Mouse (Mus musculus): ENCODE measurements at regions not wholly inside any gene's neighbourhood (a gene's known extent, or its start where the extent isn't known, plus 50 kb on each side); places are given as distances from the start of the nearest gene placed in this dataset.

GRCm38 (mm10) chr15:13455560-13456219, 282.2 kb upstream of the Cdh6 start:
- Histone ChIP-seq H3K36me3 (no peaks in the 10 kb centered on the region), H3K4me2 (replicated peaks) (no peak overlapping the region), H3K9ac (no peak overlapping the region), H3K9me3 (no peaks in the 10 kb centered on the region), H3K4me1 (replicated peaks) (no peaks in the 10 kb centered on the region), H3K4me3 (replicated peaks) (no peak overlapping the region), H3K27me3 (replicated peaks) (no peaks in the 10 kb centered on the region), H3K27ac (no peak overlapping the region)
- 71% methylated on average over 8 of the region's 8 CpGs for WGBS
- no peak for ATAC-seq

- Histone ChIP-seq H3K4me3 (replicated peaks) (no peak overlapping the region), H3K27me3 (replicated peaks) (no peaks in the 10 kb centered on the region), H3K9ac (no peak overlapping the region), H3K9me3 (no peaks in the 10 kb centered on the region), H3K36me3 (no peaks in the 10 kb centered on the region), H3K4me1 (replicated peaks) (no peaks in the 10 kb centered on the region), H3K4me2 (replicated peaks) (no peak overlapping the region), H3K27ac (no peak overlapping the region)
- 90% methylated on average over 5 of the region's 5 CpGs for WGBS
- ATAC-seq, result no peak
Measured at GRCm38 (mm10) chr15:13450385-13450784, 276.9 kb upstream of the Cdh6 start.

GRCm38 (mm10) chr15:13434608-13435007, 261.1 kb upstream of the Cdh6 start:
- ATAC-seq, result no peak
- H3K27ac ChIP-seq, result no peak overlapping the region
- 53% methylated on average over 1 of the region's 1 CpGs for WGBS
- no peaks in the 10 kb centered on the region for H3K9me3 ChIP-seq
- H3K9ac ChIP-seq, result no peak overlapping the region
- no peaks in the 10 kb centered on the region for H3K36me3 ChIP-seq
- H3K4me2 ChIP-seq (replicated peaks), result no peak overlapping the region
- H3K4me3 ChIP-seq (replicated peaks), result no peak overlapping the region
- H3K27me3 ChIP-seq (replicated peaks), result no peaks in the 10 kb centered on the region
- no peaks in the 10 kb centered on the region for H3K4me1 ChIP-seq (replicated peaks)

GRCm38 (mm10) chr15:13432971-13433370, 259.5 kb upstream of the Cdh6 start:
- no peaks in the 10 kb centered on the region for H3K4me1 ChIP-seq (replicated peaks)
- H3K9ac ChIP-seq, result no peak overlapping the region
- H3K27me3 ChIP-seq (replicated peaks), result no peaks in the 10 kb centered on the region
- H3K36me3 ChIP-seq, result no peaks in the 10 kb centered on the region
- H3K4me2 ChIP-seq (replicated peaks), result no peak overlapping the region
- no peak for ATAC-seq
- no peak overlapping the region for H3K27ac ChIP-seq
- WGBS, result 91% methylated on average over 2 of the region's 2 CpGs
- no peak overlapping the region for H3K4me3 ChIP-seq (replicated peaks)
- H3K9me3 ChIP-seq, result no peaks in the 10 kb centered on the region

GRCm38 (mm10) chr15:13419616-13420015, 246.1 kb upstream of the Cdh6 start:
- no peak overlapping the region for H3K4me2 ChIP-seq (replicated peaks)
- WGBS, result 20% methylated on average over 3 of the region's 3 CpGs
- no peak for ATAC-seq

GRCm38 (mm10) chr15:13410065-13410688, 236.7 kb upstream of the Cdh6 start:
- Histone ChIP-seq H3K4me2 (replicated peaks) (no peak overlapping the region), H3K4me1 (replicated peaks) (no peaks in the 10 kb centered on the region), H3K9me3 (no peaks in the 10 kb centered on the region), H3K36me3 (no peaks in the 10 kb centered on the region), H3K9ac (no peak overlapping the region), H3K27ac (no peak overlapping the region), H3K27me3 (replicated peaks) (no peaks in the 10 kb centered on the region), H3K4me3 (replicated peaks) (no peak overlapping the region)
- ATAC-seq, result no peak
- WGBS, result 63% methylated on average over 11 of the region's 11 CpGs

More at GRCm38 (mm10) chr15:13419616-13420015, 246.1 kb upstream of the Cdh6 start:
- Histone ChIP-seq H3K9me3 (no peaks in the 10 kb centered on the region), H3K9ac (no peak overlapping the region), H3K27ac (no peak overlapping the region), H3K4me1 (replicated peaks) (no peaks in the 10 kb centered on the region), H3K27me3 (replicated peaks) (no peaks in the 10 kb centered on the region), H3K4me3 (replicated peaks) (no peak overlapping the region), H3K36me3 (no peaks in the 10 kb centered on the region)

- Histone ChIP-seq H3K9me3 (no peaks in the 10 kb centered on the region), H3K9ac (no peak overlapping the region), H3K4me3 (replicated peaks) (no peak overlapping the region), H3K4me1 (replicated peaks) (no peaks in the 10 kb centered on the region), H3K36me3 (no peaks in the 10 kb centered on the region), H3K27me3 (replicated peaks) (no peaks in the 10 kb centered on the region), H3K27ac (no peak overlapping the region), H3K4me2 (replicated peaks) (no peak overlapping the region)
- 64% methylated on average over 6 of the region's 6 CpGs for WGBS
- ATAC-seq, result no peak
Measured at GRCm38 (mm10) chr15:13393155-13393554, 219.7 kb upstream of the Cdh6 start.

- H3K36me3 ChIP-seq, result no peaks in the 10 kb centered on the region
- H3K4me2 ChIP-seq (replicated peaks), result no peak overlapping the region
- no peaks in the 10 kb centered on the region for H3K27me3 ChIP-seq (replicated peaks)
- H3K4me3 ChIP-seq (replicated peaks), result no peak overlapping the region
- no peaks in the 10 kb centered on the region for H3K9me3 ChIP-seq
- H3K9ac ChIP-seq, result no peak overlapping the region
- H3K4me1 ChIP-seq (replicated peaks), result no peaks in the 10 kb centered on the region
- WGBS, result 63% methylated on average over 4 of the region's 4 CpGs
- no peak overlapping the region for H3K27ac ChIP-seq
- ATAC-seq, result no peak
Measured at GRCm38 (mm10) chr15:13391331-13391730, 217.9 kb upstream of the Cdh6 start.

- ATAC-seq, result no peak
- no peaks in the 10 kb centered on the region for H3K27me3 ChIP-seq (replicated peaks)
- WGBS, result 24% methylated on average over 6 of the region's 6 CpGs
- no peaks in the 10 kb centered on the region for H3K9me3 ChIP-seq
- H3K4me2 ChIP-seq (replicated peaks), result no peak overlapping the region
- no peak overlapping the region for H3K9ac ChIP-seq
- no peaks in the 10 kb centered on the region for H3K4me1 ChIP-seq (replicated peaks)
- H3K4me3 ChIP-seq (replicated peaks), result no peak overlapping the region
- no peak overlapping the region for H3K27ac ChIP-seq
- H3K36me3 ChIP-seq, result no peaks in the 10 kb centered on the region
Measured at GRCm38 (mm10) chr15:13384815-13385214, 211.3 kb upstream of the Cdh6 start.

GRCm38 (mm10) chr15:13375590-13375989, 202.1 kb upstream of the Cdh6 start:
- Histone ChIP-seq H3K4me2 (replicated peaks) (no peak overlapping the region), H3K36me3 (no peaks in the 10 kb centered on the region), H3K9ac (no peak overlapping the region), H3K27me3 (replicated peaks) (no peaks in the 10 kb centered on the region), H3K4me1 (replicated peaks) (no peaks in the 10 kb centered on the region), H3K9me3 (no peaks in the 10 kb centered on the region), H3K4me3 (replicated peaks) (no peak overlapping the region), H3K27ac (no peak overlapping the region)
- ATAC-seq, result no peak
- WGBS, result 87% methylated on average over 3 of the region's 3 CpGs

- Histone ChIP-seq H3K4me2 (replicated peaks) (no peak overlapping the region), H3K27me3 (replicated peaks) (no peaks in the 10 kb centered on the region), H3K4me1 (replicated peaks) (no peaks in the 10 kb centered on the region), H3K9me3 (no peaks in the 10 kb centered on the region), H3K4me3 (replicated peaks) (no peak overlapping the region), H3K36me3 (no peaks in the 10 kb centered on the region), H3K9ac (no peak overlapping the region), H3K27ac (no peak overlapping the region)
- WGBS, result 52% methylated on average over 5 of the region's 5 CpGs
- no peak for ATAC-seq
Measured at GRCm38 (mm10) chr15:13368799-13369198, 195.3 kb upstream of the Cdh6 start.

GRCm38 (mm10) chr15:13367291-13367954, 193.9 kb upstream of the Cdh6 start:
- Histone ChIP-seq H3K4me3 (replicated peaks) (no peak overlapping the region), H3K4me2 (replicated peaks) (peak overlapping the region; percentile 39), H3K27ac (no peak overlapping the region), H3K36me3 (no peaks in the 10 kb centered on the region), H3K9me3 (no peaks in the 10 kb centered on the region), H3K9ac (no peak overlapping the region), H3K4me1 (replicated peaks) (no peaks in the 10 kb centered on the region), H3K27me3 (replicated peaks) (no peaks in the 10 kb centered on the region)
- 18% methylated on average over 16 of the region's 16 CpGs for WGBS
- peak; percentile 71 for ATAC-seq

GRCm38 (mm10) chr15:13366606-13367005, 193.1 kb upstream of the Cdh6 start:
- H3K27ac ChIP-seq, result no peak overlapping the region
- 54% methylated on average over 4 of the region's 4 CpGs for WGBS
- H3K9ac ChIP-seq, result no peak overlapping the region
- no peaks in the 10 kb centered on the region for H3K4me1 ChIP-seq (replicated peaks)
- H3K4me3 ChIP-seq (replicated peaks), result no peak overlapping the region
- H3K27me3 ChIP-seq (replicated peaks), result no peaks in the 10 kb centered on the region
- no peak for ATAC-seq
- no peak overlapping the region for H3K4me2 ChIP-seq (replicated peaks)
- no peaks in the 10 kb centered on the region for H3K36me3 ChIP-seq
- H3K9me3 ChIP-seq, result no peaks in the 10 kb centered on the region
